Mouse (Mus musculus) CH12.LX (cell line): ENCODE data around the gene Armc5. TPM values are rescaled to one million over a fixed set of nuclear protein-coding genes. Genes with fewer than 3 reads are reported as not detected.

Experiments used
- DNase-seq: peaks from one replicate; pipeline ENCODE4 v3.0.0-alpha.2; 2013; ENCODE audit errors: extremely low read depth
- H3K27ac ChIP-seq: 2 replicates; pipeline ENCODE4 v1.5.1; 2012; ENCODE audit warnings: low read depth, mild to moderate bottlenecking, control low read depth, moderate library complexity; ENCODE audit not compliant: insufficient read depth
- H3K27me3 ChIP-seq: replicated peaks from 2 replicates; pipeline ENCODE3; 2012; ENCODE audit warnings: inconsistent platforms
- H3K36me3 ChIP-seq, 2 experiments: replicated peaks in 1 of 2; 2 replicates each; pipeline versions ENCODE3 to v1.6.1; 2012; ENCODE audit warnings: inconsistent platforms in 1 of 2, low read length in 1 of 2, mild to moderate bottlenecking in 1 of 2, mixed read lengths in 1 of 2, moderate library complexity in 1 of 2; ENCODE audit not compliant: control insufficient read depth in 1 of 2, insufficient read depth in 1 of 2
- H3K4me1 ChIP-seq, 2 experiments: 2 replicates each; pipeline ENCODE4 v1.6.1; 2012; ENCODE audit warnings: inconsistent platforms in 1 of 2, moderate library complexity in 1 of 2; ENCODE audit not compliant: insufficient read depth in 2 of 2, control insufficient read depth in 1 of 2
- H3K4me2 ChIP-seq: 2 replicates; pipeline ENCODE4 v1.6.1; 2012; ENCODE audit warnings: low read depth, mild to moderate bottlenecking, control low read depth; ENCODE audit not compliant: poor library complexity, insufficient read depth, severe bottlenecking
- H3K4me3 ChIP-seq, 3 experiments: fragments of 150-350 bp in 1 of 3; sonication (generic) in 1 of 3; replicated peaks in 1 of 3; 2 replicates each; pipeline versions ENCODE3 to v1.5.1; 2011 to 2012; ENCODE audit warnings: low read depth in 2 of 3, low read length in 2 of 3, mild to moderate bottlenecking in 2 of 3, moderate library complexity in 2 of 3, control low read depth in 1 of 3, improper control_type of control experiment in 1 of 3, inconsistent platforms in 1 of 3, mixed read lengths in 1 of 3; ENCODE audit not compliant: poor library complexity in 1 of 3
- H3K79me2 ChIP-seq: replicated peaks from 2 replicates; pipeline ENCODE4 v1.6.1; 2012; ENCODE audit warnings: mild to moderate bottlenecking, moderate library complexity; ENCODE audit not compliant: control insufficient read depth, poor library complexity, insufficient read depth, severe bottlenecking; ENCODE audit errors: extremely low read depth
- H3K9ac ChIP-seq: 2 replicates; pipeline ENCODE4 v1.6.1; 2012; ENCODE audit warnings: low read depth, mild to moderate bottlenecking, control low read depth, moderate library complexity; ENCODE audit not compliant: insufficient read depth
- H3K9me3 ChIP-seq: replicated peaks from 2 replicates; pipeline ENCODE3; 2012; ENCODE audit warnings: low read length, inconsistent platforms, mixed read lengths
- BHLHE40 ChIP-seq: IDR thresholded peaks from 2 replicates; pipeline ENCODE4 v1.6.1; 2011; ENCODE audit warnings: mild to moderate bottlenecking, low read depth, low read length, improper control_type of control experiment
- CHD1 ChIP-seq: IDR thresholded peaks from 2 replicates; pipeline ENCODE4 v1.6.1; 2012; ENCODE audit warnings: low read depth, low read length, improper control_type of control experiment, inconsistent platforms
- CHD2 ChIP-seq: IDR thresholded peaks from 2 replicates; pipeline ENCODE4 v1.6.1; 2011; ENCODE audit warnings: low read length, improper control_type of control experiment
- E2F4 ChIP-seq: IDR thresholded peaks from 2 replicates; pipeline ENCODE4 v1.6.1; 2011; ENCODE audit warnings: low read depth, low read length, improper control_type of control experiment; ENCODE audit not compliant: insufficient replicate concordance
- ELF1 ChIP-seq: IDR thresholded peaks from 2 replicates; pipeline ENCODE4 v1.6.1; 2014; ENCODE audit warnings: low read depth, mild to moderate bottlenecking, inconsistent platforms, low read length, improper control_type of control experiment
- EP300 ChIP-seq: IDR thresholded peaks from 2 replicates; pipeline ENCODE4 v1.6.1; 2011; ENCODE audit warnings: low read length, improper control_type of control experiment
- GABPA ChIP-seq: IDR thresholded peaks from 2 replicates; pipeline ENCODE4 v1.6.1; 2012; ENCODE audit warnings: low read depth, low read length, improper control_type of control experiment, inconsistent platforms; ENCODE audit not compliant: insufficient replicate concordance
- JUN ChIP-seq: IDR thresholded peaks from 2 replicates; pipeline ENCODE4 v1.6.1; 2011; ENCODE audit warnings: low read depth, mild to moderate bottlenecking, low read length, improper control_type of control experiment, moderate library complexity; ENCODE audit not compliant: insufficient read depth
- JUND ChIP-seq: conservative IDR thresholded peaks from 2 replicates; pipeline ENCODE4 v1.6.1; 2011; ENCODE audit warnings: low read depth, low read length, improper control_type of control experiment
- MAFK ChIP-seq: IDR thresholded peaks from 2 replicates; pipeline ENCODE4 v1.6.1; 2011; ENCODE audit warnings: low read length, improper control_type of control experiment; ENCODE audit not compliant: insufficient replicate concordance
- MAZ ChIP-seq: IDR thresholded peaks from 2 replicates; pipeline ENCODE4 v1.6.1; 2012; ENCODE audit warnings: low read depth, mild to moderate bottlenecking, inconsistent platforms, low read length, improper control_type of control experiment, moderate library complexity
- MXI1 ChIP-seq: IDR thresholded peaks from 2 replicates; pipeline ENCODE4 v1.6.1; 2011; ENCODE audit warnings: mild to moderate bottlenecking, low read depth, low read length, improper control_type of control experiment
- NELFE ChIP-seq: IDR thresholded peaks from 2 replicates; pipeline ENCODE4 v1.6.1; 2011; ENCODE audit warnings: low read depth, low read length, improper control_type of control experiment
- NRF1 ChIP-seq: IDR thresholded peaks from 2 replicates; pipeline ENCODE4 v1.6.1; 2014; ENCODE audit warnings: low read depth, mild to moderate bottlenecking, inconsistent platforms, low read length, improper control_type of control experiment, moderate library complexity
- PAX5 ChIP-seq: IDR thresholded peaks from 2 replicates; pipeline ENCODE4 v1.6.1; 2012; ENCODE audit warnings: low read length, inconsistent platforms, mixed read lengths
- POLR2A ChIP-seq: IDR thresholded peaks from 2 replicates; pipeline ENCODE4 v1.6.1; 2011; ENCODE audit warnings: low read depth, mild to moderate bottlenecking, improper control_type of control experiment, low read length
- POLR2AphosphoS2 ChIP-seq: IDR thresholded peaks from 2 replicates; pipeline ENCODE4 v1.6.1; 2011; ENCODE audit warnings: low read depth, low read length, improper control_type of control experiment
- SIN3A ChIP-seq: IDR thresholded peaks from 2 replicates; pipeline ENCODE4 v1.6.1; 2012; ENCODE audit warnings: low read length, improper control_type of control experiment, inconsistent platforms
- TCF12 ChIP-seq: IDR thresholded peaks from 2 replicates; pipeline ENCODE4 v1.6.1; 2014; ENCODE audit warnings: low read depth, mild to moderate bottlenecking, inconsistent platforms, low read length, improper control_type of control experiment
- UBTF ChIP-seq: IDR thresholded peaks from 2 replicates; pipeline ENCODE4 v1.6.1; 2012; ENCODE audit warnings: low read depth, mild to moderate bottlenecking, inconsistent platforms, low read length, improper control_type of control experiment, moderate library complexity
- USF2 ChIP-seq: conservative IDR thresholded peaks from 2 replicates; pipeline ENCODE4 v1.6.1; 2011; ENCODE audit warnings: low read depth, low read length, improper control_type of control experiment
- ZMIZ1 ChIP-seq: IDR thresholded peaks from 2 replicates; pipeline ENCODE4 v1.6.1; 2012; ENCODE audit warnings: low read depth, mild to moderate bottlenecking, inconsistent platforms, low read length, improper control_type of control experiment
- dilution Hi-C: fragments of 300-500 bp; cut with MboI; formaldehyde crosslinking; loops from 2 replicates; pipeline ENCODE4 v1.14.3; 2020; ENCODE audit warnings: low sequenced_read_pairs; ENCODE audit not compliant: extremely low pct_unique_long_range_greater_than_20kb, extremely low pct_ligation_motif_present
- in situ Hi-C: fragments of 300-500 bp; cut with MboI; formaldehyde crosslinking; loops from 3 replicates; pipeline ENCODE4 v1.14.3; 2019; ENCODE audit warnings: low sequenced_read_pairs, low pct_ligation_motif_present, low pct_unique_long_range_greater_than_20kb, mixed read lengths
- polyA plus RNA-seq: library from polyadenylated mRNA; unstranded; fragments of >175 nt; gene quantifications from 2 replicates; pipeline ENCODE4 v1.2.1, GENCODE M21; 2012; ENCODE audit warnings: low read depth; ENCODE audit not compliant: insufficient read length
- total RNA-seq, 2 experiments: library from RNA; depleted of rRNA; stranded (reverse); fragments of 300-350 nt in 1 of 2; fragments of >200 nt in 1 of 2; gene quantifications; 2 replicates each; pipeline ENCODE4 v1.2.3; 2012 to 2014

The Armc5 gene
- total and polyA plus RNA-seq, 3 experiments, result 5.0 to 14.4 (median 11.6) TPM

DNA sequence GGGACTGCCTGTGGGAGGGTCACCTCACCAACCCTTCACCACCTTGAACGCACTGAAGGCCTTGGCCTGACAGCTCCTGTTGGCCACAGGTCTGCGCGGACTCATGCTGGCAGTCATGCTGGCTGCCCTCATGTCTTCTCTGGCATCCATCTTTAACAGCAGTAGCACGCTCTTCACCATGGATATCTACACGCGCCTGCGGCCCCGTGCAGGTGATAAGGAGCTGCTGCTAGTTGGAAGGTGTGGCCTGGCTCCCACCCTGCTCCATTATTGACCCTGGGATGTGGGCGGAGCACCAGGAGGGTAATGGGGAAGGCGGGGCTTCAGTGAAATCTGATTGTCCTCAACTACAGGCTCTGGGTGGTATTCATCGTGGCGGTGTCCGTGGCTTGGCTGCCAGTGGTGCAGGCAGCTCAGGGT lies 33.3 kb downstream of the Armc5 start:
- DNase-seq, result no peak
- peaks cover 4% of the 10 kb centered on the region for H3K27me3 ChIP-seq
- H3K36me3 ChIP-seq, result peaks cover 22 to 53% of the 10 kb centered on the region in 2 experiments
- in situ Hi-C loops, result no loop called here
- no peaks in the 10 kb centered on the region for H3K9me3 ChIP-seq
- H3K27ac ChIP-seq, result no peak overlapping the region
- no peak for TF ChIP-seq MAZ
- no peak for TF ChIP-seq UBTF
- TF ChIP-seq CHD1, result no peak
- no peak for TF ChIP-seq POLR2A
- TF ChIP-seq TCF12, result no peak
- TF ChIP-seq CHD2, result no peak
- TF ChIP-seq MXI1, result no peak
- TF ChIP-seq BHLHE40, result no peak
- TF ChIP-seq POLR2AphosphoS2, result no peak
- H3K4me1 ChIP-seq, result no peaks in the 10 kb centered on the region
- H3K79me2 ChIP-seq, result no peaks in the 10 kb centered on the region
- no peak overlapping the region for H3K4me2 ChIP-seq
- no peak overlapping the region for H3K4me3 ChIP-seq
- no peak overlapping the region for H3K9ac ChIP-seq
- dilution Hi-C loops, result no loop called here

DNA sequence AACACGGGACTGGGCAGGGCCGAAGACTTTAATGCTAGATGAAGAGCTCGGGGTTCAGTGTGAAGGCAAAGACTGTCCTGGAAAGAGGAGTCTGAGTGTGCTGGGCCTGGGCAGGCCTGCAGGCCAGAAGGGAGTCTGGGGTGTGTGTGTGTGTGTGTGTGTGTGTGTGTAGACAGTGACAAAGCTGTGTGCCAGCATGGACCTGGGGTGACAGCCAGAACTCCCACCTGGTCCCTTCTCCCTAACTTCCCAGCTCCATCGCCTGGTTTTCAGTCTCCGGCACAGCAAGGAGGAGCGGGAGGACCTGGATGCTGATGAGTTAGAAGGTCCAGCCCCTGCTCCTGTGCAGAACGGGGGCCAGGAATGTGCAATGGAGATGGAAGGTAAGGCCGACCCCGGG lies 34.4 kb downstream of the Armc5 start:
- in situ Hi-C loops, result no loop called here
- H3K36me3 ChIP-seq, result peaks cover 30 to 63% of the 10 kb centered on the region in 2 experiments

More for the DNA sequence above, 34.4 kb downstream of the Armc5 start:
- DNase-seq, result no peak
- H3K9me3 ChIP-seq, result no peaks in the 10 kb centered on the region
- no peaks in the 10 kb centered on the region for H3K79me2 ChIP-seq
- dilution Hi-C loops, result no loop called here
- H3K9ac ChIP-seq, result no peak overlapping the region
- H3K4me2 ChIP-seq, result no peak overlapping the region
- H3K4me3 ChIP-seq, result no peak overlapping the region
- no peak overlapping the region for H3K27ac ChIP-seq
- H3K4me1 ChIP-seq, result no peaks in the 10 kb centered on the region
- no peak for TF ChIP-seq MAZ
- TF ChIP-seq E2F4, result no peak
- no peak for TF ChIP-seq MXI1
- no peak for TF ChIP-seq USF2
- TF ChIP-seq CHD2, result no peak
- no peak for TF ChIP-seq EP300
- no peak for TF ChIP-seq NELFE
- no peak for TF ChIP-seq NRF1
- TF ChIP-seq MAFK, result no peak
- TF ChIP-seq GABPA, result no peak
- TF ChIP-seq PAX5, result no peak
- no peak for TF ChIP-seq POLR2A
- TF ChIP-seq ZMIZ1, result no peak
- no peak for TF ChIP-seq ELF1
- TF ChIP-seq JUND, result no peak
- TF ChIP-seq SIN3A, result no peak
- no peak for TF ChIP-seq UBTF
- TF ChIP-seq JUN, result no peak
- peaks cover 3% of the 10 kb centered on the region for H3K27me3 ChIP-seq
